Mouse (Mus musculus) kidney, adult 2 months (tissue): ENCODE data around the gene Kalrn.

Experiments
- CTCF ChIP-seq: fragments of 200-500 bp; conservative IDR thresholded peaks from 2 replicates; pipeline ENCODE4 v1.5.1; 2011; ENCODE audit warnings: low read depth, mild to moderate bottlenecking, control low read depth, low read length, moderate library complexity, mixed read lengths; ENCODE audit not compliant: insufficient read depth, insufficient read length
- POLR2A ChIP-seq: fragments of 200-500 bp; IDR thresholded peaks from one replicate; pipeline ENCODE4 v1.6.1; 2011; ENCODE audit warnings: low read depth, low read length, control low read depth

- TF ChIP-seq POLR2A (no peak), CTCF (no peak)
Observed at GRCm38 (mm10) chr16:34536300-34536699, 37.0 kb downstream of the Kalrn start.
